Mouse (Mus musculus) intestine, embryonic 14.5 days (tissue): ENCODE results near the gene Kcnq4. TPM values are rescaled to one million over a fixed set of nuclear protein-coding genes. Genes with fewer than 3 reads are reported as not detected.

Source experiments
- ATAC-seq: fragments of 200-750 bp; cut with Nextera tagmentation; replicated peaks from 2 replicates; pipeline ENCODE4 v1.8.0; 2017; ENCODE audit warnings: low read depth, moderate number of reproducible peaks, moderate TSS enrichment, moderate library complexity; ENCODE audit not compliant: low FRiP score, low TSS enrichment
- DNase-seq: peaks from one replicate; pipeline ENCODE4 v3.0.0-alpha.2; 2018; ENCODE audit warnings: low spot score
- H3K27ac ChIP-seq: fragments of 300-500 bp; sonication (generic); 2 replicates; pipeline ENCODE4 v1.5.1; 2014; ENCODE audit warnings: low read depth, mild to moderate bottlenecking, control low read depth
- H3K27me3 ChIP-seq: fragments of 300-500 bp; sonication (generic); replicated peaks from 2 replicates; pipeline ENCODE4 v1.6.1; 2014; ENCODE audit warnings: low read length, control low read depth; ENCODE audit not compliant: control insufficient read depth, insufficient read depth
- H3K36me3 ChIP-seq: fragments of 300-500 bp; sonication (generic); 2 replicates; pipeline ENCODE4 v1.6.1; 2014; ENCODE audit warnings: low read length, control low read depth; ENCODE audit not compliant: control insufficient read depth, insufficient read depth
- H3K4me1 ChIP-seq: fragments of 300-500 bp; sonication (generic); replicated peaks from 2 replicates; pipeline ENCODE4 v1.6.1; 2014; ENCODE audit warnings: low read length, control low read depth, mixed read lengths; ENCODE audit not compliant: control insufficient read depth, insufficient read depth
- H3K4me2 ChIP-seq: fragments of 300-500 bp; sonication (generic); 2 replicates; pipeline ENCODE4 v1.6.1; 2014; ENCODE audit warnings: low read length
- H3K4me3 ChIP-seq: fragments of 300-500 bp; sonication (generic); 2 replicates; pipeline ENCODE4 v1.5.1; 2014; ENCODE audit warnings: low read depth, low read length, control low read depth, mixed read lengths
- H3K9ac ChIP-seq: fragments of 300-500 bp; sonication (generic); 2 replicates; pipeline ENCODE4 v1.6.1; 2014; ENCODE audit warnings: mild to moderate bottlenecking, low read length
- H3K9me3 ChIP-seq: fragments of 300-500 bp; sonication (generic); 2 replicates; pipeline ENCODE4 v1.6.1; 2016; ENCODE audit warnings: low read length, control low read depth; ENCODE audit not compliant: control insufficient read depth
- WGBS: fragments of 180-500 bp; shearing (Covaris S2); extraction: QIAGEN DNeasy Blood & Tissue Kit; methylation state at CpG from one replicate; pipeline ENCODE4 v1.1.7; 2014; 5-methylcytosine and 5-hydroxymethylcytosine counted together
- polyA plus RNA-seq: library from polyadenylated mRNA; unstranded; fragments of >200 nt; fragmentation: Nextera tagmentation; extraction: Ambion mirVana; gene quantifications from 2 replicates; pipeline ENCODE4 v1.2.1, GENCODE M21; 2014

Kcnq4 gene
- polyA plus RNA-seq, 1 experiment from 2014 or later: 2.1 TPM

DNA sequence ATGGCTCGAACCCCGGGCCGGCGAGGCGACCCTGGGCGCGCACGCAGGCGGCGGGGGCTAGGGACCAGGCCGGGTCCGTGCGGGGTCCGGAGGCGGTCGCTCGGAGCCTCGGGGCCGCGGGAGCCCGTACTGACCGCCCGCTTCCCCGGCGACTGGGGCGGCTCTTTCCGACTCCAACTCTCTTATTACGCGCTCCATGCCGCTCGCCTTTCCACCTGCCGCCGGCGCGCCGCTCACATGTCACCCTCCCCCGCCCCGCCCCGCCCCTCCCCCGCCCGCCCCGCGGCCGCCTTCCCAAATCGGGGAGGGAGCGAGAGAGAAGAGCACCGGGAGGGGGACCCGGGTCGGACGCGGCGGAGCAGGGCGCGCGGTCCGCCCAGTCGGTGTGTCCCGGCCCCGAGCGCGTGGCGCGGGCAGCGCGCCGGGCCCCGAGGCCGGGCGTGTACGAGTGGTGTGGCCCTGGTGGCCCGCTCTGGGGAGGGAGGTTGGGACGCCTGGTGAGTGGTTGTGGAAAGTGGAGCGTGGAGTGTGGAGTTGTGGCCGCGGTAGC lies 1.1 kb downstream of the Kcnq4 start:
- peak overlapping the region; percentile 40 for H3K9ac ChIP-seq
- no peaks in the 10 kb centered on the region for H3K36me3 ChIP-seq
- peak overlapping the region; percentile 99 for H3K4me2 ChIP-seq
- peak overlapping the region; percentile 60 for H3K4me3 ChIP-seq
- H3K4me1 ChIP-seq: no peaks in the 10 kb centered on the region
- no peak overlapping the region for H3K27ac ChIP-seq
- DNase-seq (peak; percentile 69), ATAC-seq (peak; percentile 57)
- H3K27me3 ChIP-seq: peaks cover 55% of the 10 kb centered on the region
- under 1% methylated on average over 44 of the region's 75 CpGs for WGBS
- no peaks in the 10 kb centered on the region for H3K9me3 ChIP-seq

DNA sequence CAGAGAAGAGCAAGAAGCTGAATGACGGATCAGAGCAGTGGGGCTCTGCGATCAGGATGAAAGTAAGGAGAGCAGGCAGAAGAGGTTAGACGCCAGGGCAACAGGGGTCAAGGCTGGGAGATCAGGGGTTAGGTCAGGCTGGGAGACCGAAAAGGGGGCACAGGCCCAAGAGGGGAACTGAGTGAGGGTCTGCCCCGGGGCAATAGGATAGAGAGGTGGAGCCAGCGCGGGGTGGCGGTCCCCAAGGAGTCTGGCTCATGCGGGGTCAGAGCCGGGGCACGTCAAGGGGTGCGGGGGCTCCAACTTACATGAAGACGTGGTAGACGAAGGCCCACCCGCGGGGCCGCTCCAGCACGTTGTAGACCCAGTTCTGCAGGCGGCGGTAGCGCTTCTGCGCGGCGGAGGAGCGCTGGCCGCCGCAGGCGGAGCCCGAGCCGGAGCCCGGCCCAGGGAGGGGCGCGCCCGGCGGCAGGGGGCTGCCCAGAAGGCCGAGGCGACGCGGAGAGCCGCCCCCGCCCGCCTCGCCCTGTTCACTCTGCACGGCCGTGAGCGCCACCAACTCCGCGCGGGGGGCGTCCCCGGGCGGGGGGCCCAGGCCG lies 1.8 kb downstream of the Kcnq4 start:
- no peaks in the 10 kb centered on the region for H3K9me3 ChIP-seq
- ATAC-seq (peak; percentile 65), DNase-seq (peak; percentile 69)
- no peak overlapping the region for H3K27ac ChIP-seq
- peaks cover 54% of the 10 kb centered on the region for H3K27me3 ChIP-seq
- peak overlapping the region; percentile 40 for H3K9ac ChIP-seq
- no peaks in the 10 kb centered on the region for H3K36me3 ChIP-seq
- peak overlapping the region; percentile 99 for H3K4me2 ChIP-seq
- 0 out of 2 replicates have a peak, but pooled peaks cover 2% of the 10 kb centered on the region for H3K4me1 ChIP-seq
- WGBS: 6% methylated on average over 45 of the region's 53 CpGs
- peak overlapping the region; percentile 60 for H3K4me3 ChIP-seq

DNA sequence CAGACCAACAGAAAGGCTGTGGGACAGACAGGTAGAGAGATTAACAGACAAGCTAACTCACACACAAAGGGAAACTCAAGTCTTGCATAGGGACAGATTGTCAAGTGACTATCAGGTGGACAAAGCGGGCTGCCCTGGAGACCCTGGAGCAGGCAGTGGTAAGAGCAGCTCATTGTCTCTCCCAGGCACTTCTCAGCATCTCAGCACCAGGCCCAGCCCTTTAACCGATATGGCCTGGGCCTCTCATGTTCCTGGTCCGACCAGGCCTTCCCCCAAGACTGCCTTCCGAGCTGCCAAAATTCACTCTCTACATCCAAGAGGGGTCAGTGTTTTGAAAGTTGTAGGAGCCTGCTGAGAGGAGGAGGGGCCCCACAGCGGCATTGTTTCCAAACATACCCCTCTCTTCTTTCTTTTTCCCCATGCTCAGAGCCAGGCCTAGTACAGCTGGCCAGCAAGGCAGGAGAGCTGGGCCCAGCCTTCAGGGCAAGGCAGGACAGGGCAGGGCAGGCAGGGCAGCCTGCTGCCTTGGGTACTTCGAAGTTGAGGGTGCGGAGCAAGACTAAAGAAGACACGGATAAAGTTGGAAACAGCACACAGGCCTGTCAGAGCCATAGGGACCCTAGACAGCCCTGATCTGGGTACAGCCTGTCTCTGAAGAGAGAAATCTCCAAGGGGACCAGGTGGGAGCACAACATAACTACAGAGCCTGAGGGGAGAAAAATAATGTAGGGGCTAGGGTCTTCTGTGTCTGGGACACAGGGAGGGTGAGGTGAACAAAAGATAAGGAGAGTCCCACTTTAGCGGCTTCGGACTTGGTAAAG lies 2.5 kb downstream of the Kcnq4 start:
- peaks cover 49% of the 10 kb centered on the region for H3K27me3 ChIP-seq

DNA sequence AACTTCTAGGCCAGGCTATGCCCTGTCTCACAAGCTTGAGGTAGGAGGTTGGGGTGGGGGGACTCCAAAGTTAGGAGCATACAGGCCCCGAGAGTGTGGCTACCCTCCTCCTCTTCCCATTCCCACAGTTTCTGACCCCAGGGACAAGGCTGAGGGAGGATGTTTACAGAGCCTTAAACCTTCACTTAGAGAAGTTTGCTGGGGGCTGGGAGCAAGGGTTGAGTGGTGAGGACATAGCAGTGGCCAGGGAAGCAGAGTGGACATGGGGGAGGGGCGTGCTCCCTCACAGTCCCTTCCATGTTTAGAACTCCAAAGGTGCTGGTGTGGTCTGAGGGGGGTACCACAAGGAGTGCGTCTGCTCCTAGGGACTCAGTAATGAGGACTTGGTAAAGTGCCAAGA lies 4.8 kb downstream of the Kcnq4 start:
- Histone ChIP-seq H3K9ac (no peak overlapping the region), H3K27ac (no peak overlapping the region), H3K4me2 (no peak overlapping the region), H3K27me3 (peaks cover 28% of the 10 kb centered on the region), H3K4me3 (no peak overlapping the region), H3K9me3 (no peaks in the 10 kb centered on the region), H3K4me1 (0 out of 2 replicates have a peak, but pooled peaks cover 2% of the 10 kb centered on the region), H3K36me3 (no peaks in the 10 kb centered on the region)
- 53% methylated on average over 3 of the region's 3 CpGs for WGBS
- DNase-seq (no peak), ATAC-seq (no peak)

More for the DNA sequence above, 2.5 kb downstream of the Kcnq4 start:
- peak overlapping the region; percentile 99; the same call in 1 of the 2 replicates for H3K4me2 ChIP-seq
- no peak overlapping the region for H3K4me3 ChIP-seq
- DNase-seq: peak; percentile 59
- WGBS: 40% methylated on average over 10 of the region's 10 CpGs
- H3K9me3 ChIP-seq: no peaks in the 10 kb centered on the region
- 0 out of 2 replicates have a peak, but pooled peaks cover 2% of the 10 kb centered on the region for H3K4me1 ChIP-seq
- ATAC-seq: no peak
- no peaks in the 10 kb centered on the region for H3K36me3 ChIP-seq
- no peak overlapping the region for H3K27ac ChIP-seq
- no peak overlapping the region for H3K9ac ChIP-seq

DNA sequence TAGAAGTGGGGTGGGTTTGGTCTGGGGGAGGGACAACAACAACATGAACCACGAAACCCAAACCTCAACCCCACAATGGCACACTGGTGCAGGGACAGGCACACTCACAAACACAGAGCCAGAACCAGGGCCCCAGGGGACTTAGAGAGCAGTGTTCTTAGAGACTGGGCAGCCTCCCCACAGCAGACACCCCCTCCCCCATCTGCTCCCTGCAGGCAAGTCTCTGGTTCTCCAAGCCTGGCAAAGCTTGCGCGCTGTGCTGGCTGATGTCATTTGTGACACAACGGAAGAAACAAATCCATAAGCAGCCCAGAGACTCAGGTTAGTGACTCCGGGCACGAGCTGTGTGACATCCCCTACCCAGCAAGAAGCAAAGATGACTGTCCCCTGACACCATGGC lies 7.1 kb downstream of the Kcnq4 start:
- Histone ChIP-seq H3K4me1 (0 out of 2 replicates have a peak, but pooled peaks cover 2% of the 10 kb centered on the region), H3K4me3 (no peak overlapping the region), H3K9me3 (no peaks in the 10 kb centered on the region), H3K36me3 (no peaks in the 10 kb centered on the region), H3K27ac (no peak overlapping the region), H3K4me2 (no peak overlapping the region), H3K9ac (no peak overlapping the region), H3K27me3 (peaks cover 5% of the 10 kb centered on the region)
- 59% methylated on average over 6 of the region's 6 CpGs for WGBS
- ATAC-seq: no peak
- DNase-seq: no peak

DNA sequence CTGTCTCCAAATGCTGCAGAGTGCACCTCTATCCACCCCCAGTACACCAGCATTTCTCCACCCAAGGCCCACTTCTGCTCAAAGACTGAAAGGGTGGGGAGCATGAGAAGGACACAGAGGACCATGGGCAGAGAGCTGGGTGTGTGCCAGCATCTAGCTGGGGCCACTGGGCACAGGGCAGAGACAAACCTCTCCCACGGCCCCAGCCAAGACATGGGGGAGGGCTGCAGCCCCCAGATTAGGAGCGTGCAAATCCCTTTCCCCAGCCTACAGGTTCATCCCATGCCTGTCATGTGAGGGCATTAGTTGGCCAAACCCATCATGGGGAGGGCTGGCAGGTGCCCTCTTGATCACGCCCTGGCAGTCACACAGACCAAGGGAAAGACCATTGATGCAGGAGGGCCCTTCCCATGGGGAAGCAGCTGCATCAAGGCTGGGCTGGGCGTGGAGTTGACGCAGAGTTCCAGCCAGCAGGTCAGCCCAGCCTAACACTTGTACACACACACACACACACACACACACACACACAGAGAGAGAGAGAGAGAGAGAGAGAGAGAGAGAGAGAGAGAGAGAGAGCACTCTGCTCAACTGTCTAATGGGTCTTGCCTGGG lies 14.3 kb downstream of the Kcnq4 start:
- no peak overlapping the region for H3K27ac ChIP-seq
- 81% methylated on average over 5 of the region's 5 CpGs for WGBS
- no peak for DNase-seq
- H3K4me2 ChIP-seq: no peak overlapping the region
- H3K9me3 ChIP-seq: no peaks in the 10 kb centered on the region
- no peak overlapping the region for H3K4me3 ChIP-seq
- peaks cover 18% of the 10 kb centered on the region; the same call in 1 of the 2 replicates for H3K4me1 ChIP-seq
- H3K36me3 ChIP-seq: no peaks in the 10 kb centered on the region
- no peak for ATAC-seq
- 0 out of 2 replicates have a peak, but pooled peaks cover 5% of the 10 kb centered on the region for H3K27me3 ChIP-seq
- H3K9ac ChIP-seq: no peak overlapping the region

DNA sequence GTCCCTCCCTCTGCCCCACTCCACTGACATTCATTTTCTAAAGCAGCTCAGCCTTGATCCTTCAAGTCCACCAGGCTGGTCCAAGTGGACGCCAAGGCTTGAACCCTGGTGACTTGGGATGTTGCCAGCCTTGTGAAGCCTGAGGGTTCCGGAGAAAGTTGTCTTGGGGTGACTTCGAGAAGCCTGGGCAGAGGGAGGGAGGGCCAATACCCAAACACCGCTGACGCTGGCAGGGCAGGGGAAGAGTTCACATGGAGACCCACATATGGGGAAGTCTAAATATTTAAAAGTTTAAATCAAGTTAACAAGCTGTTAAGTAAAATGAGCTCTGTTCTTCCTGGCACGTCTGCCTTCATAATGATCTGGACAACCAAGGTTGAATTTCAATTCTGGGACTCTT lies 15.7 kb downstream of the Kcnq4 start:
- 57% methylated on average over 6 of the region's 6 CpGs for WGBS
- ATAC-seq: no peak

DNA sequence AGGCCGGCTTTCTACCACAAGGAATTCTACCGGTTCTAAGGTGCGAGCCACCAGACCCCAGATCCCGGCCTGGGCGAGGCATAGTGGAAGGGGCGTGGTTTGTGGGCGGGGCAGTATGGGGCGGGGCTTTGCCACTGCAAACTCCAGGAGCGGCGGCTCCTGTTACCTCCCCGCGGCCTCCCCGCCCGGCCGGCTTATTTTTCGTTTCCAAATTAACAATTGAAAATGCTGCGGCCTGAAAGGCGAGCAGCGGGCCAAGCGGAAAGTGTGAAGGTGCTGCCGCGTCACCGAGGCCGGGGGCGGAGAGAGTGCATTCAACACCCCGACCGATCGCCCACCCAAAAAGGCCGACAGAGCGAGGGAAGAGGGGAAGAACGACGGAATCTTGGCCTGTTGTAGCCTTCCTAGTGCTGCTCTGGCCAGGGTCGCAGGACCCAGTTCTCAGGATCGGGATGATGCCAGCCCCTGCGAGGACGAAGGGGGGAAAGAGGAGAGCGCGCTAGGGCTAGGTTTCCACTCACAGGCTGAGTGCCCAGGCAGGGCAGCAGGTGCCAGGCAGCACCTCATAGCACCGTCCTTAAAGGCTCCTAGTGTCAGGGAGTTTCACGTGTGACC lies 17.3 kb downstream of the Kcnq4 start:
- WGBS: 2% methylated on average over 39 of the region's 40 CpGs
- ATAC-seq: peak; percentile 85
- Histone ChIP-seq H3K9me3 (no peaks in the 10 kb centered on the region), H3K36me3 (no peaks in the 10 kb centered on the region), H3K4me1 (peaks cover 21% of the 10 kb centered on the region; the same call in 1 of the 2 replicates), H3K4me3 (peak overlapping the region; percentile 46), H3K27ac (no peak overlapping the region), H3K4me2 (peak overlapping the region; percentile 88), H3K27me3 (0 out of 2 replicates have a peak, but pooled peaks cover 5% of the 10 kb centered on the region), H3K9ac (peak overlapping the region; percentile 37; the same call in 1 of the 2 replicates)
- DNase-seq: peak; percentile 88

More for the DNA sequence above, 15.7 kb downstream of the Kcnq4 start:
- no peak overlapping the region for H3K4me3 ChIP-seq
- no peak overlapping the region for H3K9ac ChIP-seq
- H3K4me1 ChIP-seq: peaks cover 18% of the 10 kb centered on the region; the same call in 1 of the 2 replicates
- 0 out of 2 replicates have a peak, but pooled peaks cover 5% of the 10 kb centered on the region for H3K27me3 ChIP-seq
- no peaks in the 10 kb centered on the region for H3K9me3 ChIP-seq
- H3K36me3 ChIP-seq: no peaks in the 10 kb centered on the region
- no peak overlapping the region for H3K4me2 ChIP-seq
- no peak for DNase-seq
- H3K27ac ChIP-seq: no peak overlapping the region
